Mouse (Mus musculus) regulatory T cell (primary cell): ENCODE data around the gene Gabbr2.
"Not testable (repeated sequence)": the region's sequence is repeated elsewhere in the genome, so short reads cannot be mapped to it uniquely, and the experiment has no call there.

Experiments
- in situ Hi-C: fragments of 300-600 bp; cut with MboI, MseI; formaldehyde crosslinking; loops from one replicate; pipeline ENCODE4 v1.15.1; 2025; ENCODE audit warnings: high pct_unique_total_duplicates

Gene Gabbr2

GRCm38 (mm10) chr4:46657116-46657515, 334.6 kb downstream of the Gabbr2 start:
- in situ Hi-C loops, result no loop called here

DNA sequence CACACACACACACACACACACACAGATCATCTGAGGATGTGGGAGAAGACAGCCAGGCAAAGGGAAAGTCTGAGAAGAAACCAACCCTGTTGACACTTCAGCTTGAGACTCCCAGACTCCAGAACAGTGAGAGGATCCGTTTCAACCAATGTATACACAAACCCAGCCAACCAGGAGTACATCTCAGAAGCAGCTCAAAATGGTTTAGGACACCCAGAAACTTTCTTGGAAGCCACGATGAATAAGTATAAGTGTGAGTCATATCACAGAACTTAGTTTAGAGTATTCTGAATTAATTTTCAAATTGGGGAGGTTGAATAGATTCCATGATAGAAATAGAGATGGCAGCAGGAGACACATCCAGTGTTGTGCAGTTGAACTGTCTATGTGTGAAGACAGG, 335.7 kb downstream of the Gabbr2 start:
- in situ Hi-C loops, result no loop called here

GRCm38 (mm10) chr4:46655298-46655697, 336.4 kb downstream of the Gabbr2 start:
- in situ Hi-C loops, result no loop called here

DNA sequence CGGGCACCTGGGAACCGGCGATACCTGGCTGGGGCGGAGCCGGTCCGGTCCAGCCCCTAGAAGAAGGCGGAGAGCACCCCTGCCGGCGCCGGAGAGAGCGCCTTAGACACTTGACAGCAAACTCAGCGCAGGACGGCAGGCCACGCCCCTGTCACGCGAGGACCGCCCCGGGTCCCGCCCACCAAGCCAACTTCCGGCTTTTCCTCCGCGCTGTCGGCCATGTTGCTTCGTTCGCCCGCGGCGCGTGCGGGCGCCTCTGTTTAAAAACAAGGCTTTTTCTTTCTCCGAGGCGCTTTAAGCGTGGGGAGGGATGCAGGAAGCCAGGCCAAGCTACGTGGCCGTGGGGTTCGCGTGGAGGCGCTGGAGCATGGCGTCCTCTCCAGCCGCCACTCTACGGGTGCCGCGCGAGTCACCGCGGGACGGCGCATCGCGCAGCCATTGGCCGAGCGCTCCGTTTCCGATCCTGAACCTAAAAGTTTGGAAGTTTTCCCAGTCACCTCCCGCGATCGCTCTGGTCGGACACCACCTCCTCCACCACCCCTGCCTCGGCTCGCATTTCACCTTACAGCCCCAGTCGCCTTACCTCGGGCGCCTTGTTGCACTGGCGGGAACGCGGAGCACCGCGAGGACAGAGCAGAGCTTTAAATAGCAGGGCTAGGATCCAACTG, 341.5 kb downstream of the Gabbr2 start, which contains the start of gene Tbc1d2:
TSS of gene Tbc1d2 (minus strand) at position 124 of the 668 bp plus-strand sequence.
- in situ Hi-C loops, result loop anchor here (5.0 kb wide), 1 partner anchor 108 kb away; no protein-coding TSS in a partner anchor

DNA sequence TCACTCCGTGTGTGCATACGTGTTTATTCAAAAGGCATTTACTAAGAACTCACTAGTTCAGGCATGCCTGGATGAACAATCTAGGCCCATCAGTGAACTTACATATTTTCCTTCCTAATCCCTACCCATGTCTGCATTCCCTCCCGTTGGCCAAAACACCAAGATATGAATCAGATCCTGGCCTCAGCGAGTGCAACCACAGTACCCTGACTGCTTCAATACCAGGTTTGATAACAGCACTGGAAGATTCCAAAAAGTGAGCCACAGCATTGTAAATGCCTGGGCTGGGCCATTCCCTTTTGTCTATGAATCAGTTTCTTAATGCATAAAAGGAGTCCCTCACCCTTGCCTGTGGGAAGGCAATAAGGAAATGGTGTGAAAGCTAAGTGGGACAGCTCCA, 342.5 kb downstream of the Gabbr2 start:
- in situ Hi-C loops, result loop anchor here (5.0 kb wide), 1 partner anchor 37 kb away; no protein-coding TSS in a partner anchor

- in situ Hi-C loops, result no loop called here
These were observed 348.0 kb downstream of the Gabbr2 start for GRCm38 (mm10) chr4:46643676-46644112.

GRCm38 (mm10) chr4:46642924-46643675, 348.6 kb downstream of the Gabbr2 start:
- in situ Hi-C loops, result no loop called here

- in situ Hi-C loops, result no loop called here
These were observed 350.4 kb downstream of the Gabbr2 start for GRCm38 (mm10) chr4:46641283-46641682.

DNA sequence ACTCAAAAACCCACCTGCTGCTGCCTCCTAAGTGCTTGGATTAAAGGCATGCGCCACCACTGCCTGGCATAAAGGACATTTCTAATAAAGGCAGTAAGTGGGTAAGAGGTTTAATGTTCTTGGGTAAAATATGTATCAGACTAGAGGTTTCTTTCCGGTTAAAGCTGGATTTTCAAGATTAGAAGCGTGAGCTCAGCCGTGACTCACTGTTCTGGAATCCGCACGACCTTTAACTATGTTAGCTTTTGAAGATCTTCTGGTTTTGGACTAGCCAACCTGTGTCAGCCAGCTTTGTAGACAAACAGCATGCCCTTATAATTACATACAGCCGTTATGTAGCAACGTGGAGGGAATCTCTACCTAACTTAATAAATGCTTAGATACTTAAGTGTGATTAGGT, 351.8 kb downstream of the Gabbr2 start:
- in situ Hi-C loops, result no loop called here

DNA sequence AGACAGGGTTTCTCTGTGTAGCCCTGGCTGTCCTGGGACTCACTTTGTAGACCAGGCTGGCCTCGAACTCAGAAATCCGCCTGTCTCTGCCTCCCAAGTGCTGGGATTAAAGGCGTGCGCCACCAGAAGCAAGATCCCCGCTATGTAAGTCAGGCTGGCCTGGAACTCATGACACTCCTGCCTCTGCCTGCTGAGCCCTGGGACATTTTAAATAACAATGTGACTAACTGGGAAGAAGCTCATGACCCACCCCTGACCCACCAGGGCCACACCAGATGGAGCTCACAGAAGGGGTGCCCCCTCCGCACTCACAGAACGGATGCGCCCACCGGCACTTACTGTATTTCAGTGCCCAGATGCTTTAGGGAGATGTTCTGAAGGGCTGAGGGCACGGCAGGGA, 354.4 kb downstream of the Gabbr2 start:
- in situ Hi-C loops, result not testable (repeated sequence)

- in situ Hi-C loops, result no loop called here
These were observed 355.8 kb downstream of the Gabbr2 start for GRCm38 (mm10) chr4:46635702-46636430.

DNA sequence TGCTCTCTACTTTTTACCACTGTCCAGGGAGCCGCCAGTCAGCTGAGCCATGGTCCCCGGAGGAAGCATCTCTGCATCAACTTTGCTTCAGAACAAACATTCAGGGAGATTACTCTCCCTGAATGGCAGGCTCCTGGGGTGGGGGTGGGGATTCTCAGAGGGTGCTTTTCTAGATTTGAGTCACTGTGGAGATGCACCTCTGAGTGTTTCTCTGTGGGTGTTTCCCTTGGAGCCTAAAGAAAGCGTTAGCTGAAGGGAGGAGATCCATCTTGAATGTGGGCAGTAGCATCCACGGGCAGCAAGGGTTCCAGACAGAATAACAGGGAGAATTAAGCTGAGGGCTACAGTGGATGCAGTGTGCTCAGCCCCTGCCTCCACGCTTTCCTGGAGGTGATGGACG, 356.8 kb downstream of the Gabbr2 start:
- in situ Hi-C loops, result no loop called here

DNA sequence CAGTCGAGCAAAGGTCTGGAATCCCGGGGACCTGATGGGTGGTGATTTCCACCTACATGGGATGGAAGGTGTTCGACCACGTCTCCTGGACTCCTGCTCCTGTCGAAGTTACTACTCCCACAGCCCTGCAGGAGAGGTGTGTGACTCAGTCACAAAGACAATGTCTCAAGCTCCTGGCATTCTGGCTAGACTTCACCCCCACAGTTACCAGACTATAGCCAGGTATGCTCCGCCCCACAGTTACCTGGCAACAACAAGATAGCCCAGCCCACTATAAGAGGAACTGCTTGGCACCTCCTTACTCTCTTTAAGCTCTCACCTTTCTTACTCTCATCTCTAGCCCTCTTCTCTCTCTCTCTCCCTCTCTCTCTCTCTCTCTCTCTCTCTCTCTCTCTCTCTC, 358.1 kb downstream of the Gabbr2 start:
- in situ Hi-C loops, result not testable (repeated sequence)

DNA sequence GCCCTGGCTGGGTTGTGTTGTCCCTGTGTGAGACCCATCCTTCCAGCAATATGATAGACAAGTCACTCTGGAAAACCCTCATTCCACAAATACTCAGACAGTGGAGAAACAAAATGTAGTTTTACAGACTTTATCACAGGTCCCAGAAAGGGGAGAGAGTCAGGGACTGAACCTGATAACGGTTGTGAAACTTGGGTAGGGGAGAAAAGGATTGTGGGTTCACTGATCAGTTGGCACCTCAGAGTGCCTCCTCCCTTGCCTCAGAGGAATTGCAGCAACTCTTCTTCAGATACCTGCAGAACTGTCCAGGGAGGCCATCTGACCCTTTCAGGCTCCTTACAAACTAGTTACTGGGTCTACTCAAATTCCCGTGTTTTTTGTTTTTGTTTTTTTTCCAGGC, 359.2 kb downstream of the Gabbr2 start:
- in situ Hi-C loops, result no loop called here

GRCm38 (mm10) chr4:46630390-46630789, 361.3 kb downstream of the Gabbr2 start:
- in situ Hi-C loops, result no loop called here

DNA sequence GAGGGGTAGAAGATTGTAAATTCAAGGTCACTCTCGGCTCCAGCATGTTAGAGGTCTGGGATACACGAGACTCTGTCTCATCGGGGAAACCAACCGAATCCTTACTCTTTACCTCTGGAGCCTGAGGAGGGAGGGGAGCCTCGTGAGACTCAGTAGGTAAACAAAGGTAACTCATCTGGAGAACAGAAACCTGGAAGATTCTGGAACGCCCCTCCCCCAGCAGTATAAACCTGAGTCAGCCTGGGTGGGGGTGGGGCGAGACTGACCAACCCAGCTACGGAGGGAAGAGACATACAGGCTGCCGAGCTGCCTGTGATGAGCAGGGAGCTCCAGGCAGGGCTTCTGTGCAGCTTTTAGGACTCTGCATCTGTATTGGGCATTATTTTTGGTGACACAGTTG, 362.8 kb downstream of the Gabbr2 start:
- in situ Hi-C loops, result no loop called here

DNA sequence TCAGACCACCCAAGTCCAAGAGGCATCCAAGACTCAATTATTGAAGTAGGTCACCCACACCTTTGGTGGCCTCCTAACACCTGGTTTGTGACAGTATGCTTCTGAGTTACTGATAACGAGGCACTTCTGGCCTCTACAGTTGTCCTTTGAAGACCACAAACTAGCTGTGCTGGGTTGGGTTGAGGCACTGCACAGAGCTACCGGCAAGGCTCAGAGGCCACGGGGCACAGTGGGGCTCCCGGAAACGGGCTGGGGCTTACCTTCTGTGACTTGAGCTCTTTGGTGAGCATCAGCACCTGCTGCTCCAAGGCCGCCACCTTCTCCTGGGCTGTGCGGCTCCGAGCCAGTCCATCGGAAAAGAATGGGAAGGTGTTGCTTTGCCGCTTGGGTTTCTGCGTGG, 363.6 kb downstream of the Gabbr2 start:
- in situ Hi-C loops, result no loop called here

DNA sequence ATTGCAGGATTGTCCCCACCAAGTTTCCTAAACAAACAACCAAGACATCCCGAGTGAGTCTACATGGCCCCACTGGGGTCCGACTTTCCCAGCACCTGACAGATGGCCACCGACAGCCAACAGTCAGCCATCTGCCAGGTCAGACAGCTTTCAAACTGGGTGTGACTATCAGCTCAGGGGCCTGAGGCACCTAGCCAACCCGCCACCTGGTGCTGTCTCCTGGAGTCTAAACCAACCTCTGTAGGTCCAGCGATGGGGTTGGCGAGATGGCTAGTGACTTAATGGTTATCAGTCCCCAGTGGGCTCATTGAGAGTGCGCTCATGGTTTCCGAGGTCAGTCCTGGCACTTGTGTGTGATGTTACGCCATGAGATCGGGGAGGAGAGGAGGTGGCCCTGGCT, 366.6 kb downstream of the Gabbr2 start:
- in situ Hi-C loops, result no loop called here

DNA sequence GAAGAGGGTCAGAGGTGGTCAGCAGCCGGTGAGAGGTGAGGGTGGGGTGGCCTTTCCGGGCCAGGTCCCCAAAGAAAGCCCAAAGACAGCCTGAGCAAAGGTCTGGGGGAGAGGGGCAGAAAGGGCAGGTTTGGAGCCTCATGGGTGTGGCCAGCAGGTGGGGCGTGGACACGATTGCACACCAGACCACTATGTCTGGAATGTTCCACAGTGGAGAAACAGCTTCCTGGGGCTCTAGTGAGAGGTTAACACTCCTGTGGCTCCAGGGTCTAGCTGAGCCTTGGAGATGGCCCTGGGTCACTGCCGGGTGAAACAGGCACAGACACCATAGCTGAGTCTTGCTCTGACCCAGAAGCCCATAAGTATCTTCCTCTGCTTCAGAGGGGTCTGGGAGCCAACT, 368.7 kb downstream of the Gabbr2 start:
- in situ Hi-C loops, result no loop called here

GRCm38 (mm10) chr4:46620946-46621345, 370.7 kb downstream of the Gabbr2 start:
- in situ Hi-C loops, result no loop called here

DNA sequence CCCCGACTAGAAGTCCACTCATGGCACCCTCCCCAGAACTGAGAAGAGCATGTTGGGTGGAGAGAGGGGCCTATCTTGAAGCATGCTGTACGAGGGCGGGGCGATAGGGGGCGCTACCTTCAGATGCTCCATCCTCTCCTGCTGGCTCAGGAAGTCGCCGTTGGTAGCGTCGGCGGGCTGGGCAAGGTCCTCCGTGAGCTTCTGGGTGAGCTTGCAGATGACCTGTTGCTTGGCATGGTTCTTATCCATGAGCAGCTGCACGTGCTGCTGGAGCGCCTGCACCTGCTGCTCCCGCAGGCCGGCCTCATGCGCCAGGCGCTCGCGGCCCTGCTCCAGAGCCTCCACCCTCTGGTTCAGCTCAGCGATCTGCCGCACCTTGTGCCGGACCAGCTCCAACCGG, 371.3 kb downstream of the Gabbr2 start:
- in situ Hi-C loops, result no loop called here

- in situ Hi-C loops, result loop anchor here (5.0 kb wide), 1 partner anchor 599 kb away; no protein-coding TSS in a partner anchor
These were observed 373.4 kb downstream of the Gabbr2 start for GRCm38 (mm10) chr4:46618196-46618817.
